Mouse (Mus musculus): ENCODE measurements around the gene Prrg2. TPM values are rescaled to one million over a fixed set of nuclear protein-coding genes. Genes with fewer than 3 reads are reported as not detected.
"Not testable (repeated sequence)": the region's sequence is repeated elsewhere in the genome, so short reads cannot be mapped to it uniquely, and the experiment has no call there.

Gene Prrg2
- total RNA-seq (2022): 1 to 10 TPM; 5.6 to 7.8 (median 6.7) TPM

DNA sequence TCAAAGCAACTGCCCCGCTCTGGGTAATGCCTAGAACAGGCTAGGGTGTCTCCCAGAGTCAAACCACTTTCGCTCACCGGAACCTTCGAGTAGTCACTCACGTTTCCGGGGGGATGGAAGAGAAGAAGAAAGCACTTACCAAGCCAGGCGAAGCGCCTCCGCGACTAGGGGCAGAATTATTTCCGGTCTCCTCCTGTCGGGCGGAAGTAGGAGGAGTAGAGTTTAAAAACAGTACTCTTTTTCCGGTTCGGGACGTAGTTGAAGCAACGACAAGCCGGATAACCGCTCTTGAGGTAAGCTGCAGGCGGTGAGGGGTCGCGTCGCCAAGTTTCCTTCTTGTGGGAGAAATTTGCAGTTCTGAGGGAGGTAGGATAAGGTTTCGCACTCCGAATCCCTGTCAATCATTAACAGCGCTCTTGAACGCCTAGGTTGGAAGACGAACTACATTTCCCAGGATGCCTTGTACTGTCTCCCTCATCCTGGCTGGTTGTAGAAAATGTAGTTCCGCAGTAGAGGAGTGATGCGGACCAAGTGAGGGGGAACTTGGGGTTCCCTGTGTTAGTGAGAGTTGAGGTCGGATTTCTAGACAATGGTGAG is at the start of gene Prrg2, which contains the start of gene Nosip:
Gene Prrg2 (minus strand): TSS at position 439 of the 597 bp plus-strand sequence.
Gene Nosip (plus strand): TSS at position 191 of the 597 bp plus-strand sequence.
- DNase-seq (ENCODE audit: low spot score): peak; percentile 98

DNA sequence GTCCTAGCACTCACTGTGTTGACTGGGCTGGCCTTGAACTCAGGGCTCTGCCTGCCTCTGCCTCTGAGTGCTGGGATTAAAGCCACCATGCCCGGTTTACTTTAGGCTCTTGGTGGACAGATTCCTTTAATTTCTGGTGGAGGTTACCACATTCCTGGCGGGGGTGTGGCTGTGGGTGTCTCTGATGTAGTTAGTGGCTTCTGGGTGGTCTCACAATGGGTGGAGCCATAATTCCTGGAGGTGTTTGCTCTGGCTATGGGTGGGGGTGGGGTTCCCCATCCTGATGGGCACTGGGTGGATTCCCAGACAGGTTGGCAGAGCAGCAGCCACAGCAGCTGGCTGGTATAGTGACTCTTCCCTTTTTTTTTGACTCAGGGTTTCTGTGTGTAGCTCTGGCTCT is 49.5 kb upstream of the Prrg2 start:
- DNase-seq (ENCODE audit: low spot score): no peak

DNA sequence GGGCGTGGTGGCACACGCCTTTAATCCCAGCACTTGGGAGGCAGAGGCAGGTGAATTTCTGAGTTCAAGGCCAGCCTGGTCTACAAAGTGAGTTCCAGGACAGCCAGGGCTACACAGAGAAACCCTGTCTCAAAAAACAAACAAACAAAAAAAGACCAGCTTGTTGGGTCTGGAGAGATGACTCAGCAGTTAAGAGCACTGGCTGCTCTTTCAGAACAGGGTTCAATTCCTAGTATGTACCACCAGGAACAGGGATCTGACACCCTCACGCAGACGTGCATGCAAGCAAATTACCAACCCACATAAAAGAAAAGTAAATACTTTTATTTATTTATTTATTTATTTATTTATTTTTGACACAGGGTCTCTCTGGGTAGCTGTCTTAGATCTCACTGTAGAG is 47.6 kb upstream of the Prrg2 start:
- DNase-seq (ENCODE audit: low spot score): not testable (repeated sequence)

DNA sequence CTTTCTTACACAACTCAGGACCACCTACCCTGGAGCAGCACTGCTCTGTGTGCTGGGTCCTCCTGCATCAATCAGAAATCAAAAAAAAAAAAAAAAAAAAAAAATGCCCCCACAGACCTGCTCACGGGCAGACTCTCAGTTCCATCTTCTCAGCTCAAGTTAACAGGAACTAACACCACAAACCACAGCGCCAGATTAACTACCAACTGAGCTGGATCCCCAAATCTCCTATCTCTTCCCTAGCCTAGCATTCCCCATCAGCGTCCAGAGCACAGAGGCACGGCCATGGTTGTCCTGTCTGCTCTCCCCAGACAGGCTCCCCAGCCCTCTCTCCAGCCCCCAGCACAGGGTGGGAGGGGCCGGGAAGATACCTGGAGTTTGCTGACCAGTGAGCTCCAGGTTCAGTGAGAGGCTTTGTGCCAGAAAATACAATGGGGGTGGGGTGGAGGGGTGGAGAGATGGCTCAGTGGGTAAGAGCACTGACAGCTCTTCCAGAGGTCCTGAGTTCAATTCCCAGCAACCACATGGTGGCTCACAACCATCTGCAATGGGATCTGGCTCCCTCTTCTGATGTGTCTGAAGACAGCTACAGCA is 44.7 kb upstream of the Prrg2 start:
- no peak for DNase-seq (ENCODE audit: low spot score)

DNA sequence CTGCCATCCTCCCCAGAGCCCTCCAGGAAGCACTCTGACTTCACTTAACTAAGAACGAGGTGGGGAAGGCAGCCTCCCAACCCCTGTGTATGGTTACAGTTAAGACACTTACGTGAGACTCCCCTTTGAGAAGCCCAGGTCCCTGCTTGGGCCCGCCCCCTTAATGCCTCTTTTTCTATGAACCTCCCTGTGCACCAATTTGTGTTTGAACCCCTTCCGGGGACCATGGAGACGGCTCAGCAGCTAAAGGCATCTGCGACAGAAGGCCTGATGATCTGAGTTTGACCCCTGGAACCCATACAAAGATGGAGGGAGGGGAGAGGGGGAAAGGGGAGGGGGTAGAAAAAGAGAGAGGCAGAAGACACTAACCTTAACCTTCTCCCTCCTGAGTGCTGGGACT is 44.0 kb upstream of the Prrg2 start:
- DNase-seq (ENCODE audit: low spot score): no peak

DNA sequence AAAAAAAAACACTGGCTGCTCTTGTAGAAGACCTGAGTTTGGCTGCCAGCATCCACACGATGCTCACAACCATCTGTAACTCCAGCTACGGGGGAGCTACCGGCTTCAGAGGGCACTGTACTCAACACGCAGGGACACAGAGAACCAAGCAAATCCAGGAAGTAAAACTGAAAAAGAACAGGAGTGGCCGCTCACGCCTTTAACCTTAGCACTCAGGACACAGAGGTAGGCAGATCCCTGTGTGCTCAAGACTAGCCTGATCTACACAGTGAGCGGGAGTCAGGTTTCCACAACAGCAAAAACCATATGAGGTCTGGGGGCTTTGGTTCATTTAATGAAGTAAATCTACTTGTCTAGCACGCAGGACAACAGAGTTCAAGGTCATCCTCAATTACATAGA is 43.0 kb upstream of the Prrg2 start:
- no peak for DNase-seq (ENCODE audit: low spot score)

DNA sequence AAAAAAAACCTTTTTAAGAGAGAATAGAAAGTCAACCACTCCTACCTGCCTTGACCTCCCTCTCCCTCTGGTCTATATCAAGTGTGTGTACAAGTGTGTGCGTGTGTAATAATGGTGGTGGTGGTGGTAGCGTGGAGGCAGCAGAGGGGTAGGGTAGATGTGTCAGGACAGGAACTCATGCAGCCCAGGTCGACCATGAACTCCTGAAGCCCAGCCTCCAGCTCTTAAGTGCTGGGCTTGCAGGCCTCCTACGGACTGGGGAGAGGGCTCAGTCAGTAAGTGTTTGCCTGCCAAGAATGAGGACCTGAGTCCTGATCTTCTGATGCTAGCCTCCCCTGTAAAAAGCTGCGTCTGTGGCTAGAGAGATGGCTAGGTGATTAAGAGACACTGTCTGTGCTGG is 42.5 kb upstream of the Prrg2 start:
- DNase-seq (ENCODE audit: low spot score): no peak

DNA sequence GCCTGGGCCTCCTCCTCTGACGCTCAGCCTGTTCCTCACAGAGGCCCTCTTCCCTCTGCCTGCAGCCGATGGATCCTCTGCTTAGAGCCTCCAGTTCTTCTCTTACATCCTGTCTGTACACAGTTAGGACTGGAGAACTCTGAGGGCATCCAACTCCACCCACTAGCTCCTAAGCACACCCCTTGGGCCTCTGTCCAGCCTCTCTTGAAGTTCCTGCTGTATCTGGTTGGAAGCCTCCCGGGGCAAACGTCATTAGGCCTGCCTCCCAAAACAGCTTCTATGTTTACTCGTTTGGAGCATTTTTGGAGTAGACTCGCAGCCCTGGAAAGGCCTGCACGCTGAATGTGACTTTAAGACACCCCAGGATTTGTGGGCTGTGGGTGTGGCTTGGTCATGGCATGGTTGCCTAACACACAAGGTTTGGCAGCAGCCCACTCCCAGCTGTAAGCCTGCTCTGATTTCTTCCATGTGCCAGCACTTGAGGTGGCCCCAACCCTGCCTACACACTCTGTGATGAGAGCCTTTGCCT is 41.2 kb upstream of the Prrg2 start, which contains the start of gene Fcgrt:
Gene Fcgrt (minus strand): TSS at position 200 of the 529 bp plus-strand sequence.
- peak; percentile 98 for DNase-seq (ENCODE audit: low spot score)

DNA sequence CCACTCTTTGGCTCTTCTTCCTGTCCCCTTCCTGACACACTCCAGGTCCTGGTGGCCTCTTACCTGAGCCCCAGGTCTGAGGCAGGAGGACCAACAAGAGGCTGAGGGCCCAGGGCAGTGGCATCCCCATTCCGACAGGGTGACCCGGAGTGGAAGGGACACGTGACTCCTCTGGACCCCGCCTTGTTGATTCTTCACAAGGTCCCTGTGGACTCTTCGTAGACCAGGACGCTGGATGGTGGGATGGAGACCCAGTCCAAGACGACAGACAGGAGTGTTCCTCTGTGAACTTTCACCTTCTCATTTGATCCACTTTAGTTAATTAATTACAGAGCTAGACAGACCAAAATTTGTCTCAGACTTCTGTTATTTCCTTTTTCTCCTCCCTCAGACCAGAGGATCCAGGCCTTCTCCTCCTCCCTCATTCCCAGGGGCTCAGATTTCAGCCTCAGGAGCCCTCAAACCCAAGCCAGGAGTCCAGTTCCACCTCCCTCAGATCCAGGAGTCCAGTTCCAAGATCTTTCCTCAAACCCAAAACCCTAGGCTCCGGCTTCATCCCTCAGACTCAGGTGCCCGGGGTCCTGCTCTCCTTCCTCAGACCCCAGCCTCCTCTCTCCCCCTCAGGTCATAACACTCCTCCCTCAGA is 40.6 kb upstream of the Prrg2 start:
- no peak for DNase-seq (ENCODE audit: low spot score)

DNA sequence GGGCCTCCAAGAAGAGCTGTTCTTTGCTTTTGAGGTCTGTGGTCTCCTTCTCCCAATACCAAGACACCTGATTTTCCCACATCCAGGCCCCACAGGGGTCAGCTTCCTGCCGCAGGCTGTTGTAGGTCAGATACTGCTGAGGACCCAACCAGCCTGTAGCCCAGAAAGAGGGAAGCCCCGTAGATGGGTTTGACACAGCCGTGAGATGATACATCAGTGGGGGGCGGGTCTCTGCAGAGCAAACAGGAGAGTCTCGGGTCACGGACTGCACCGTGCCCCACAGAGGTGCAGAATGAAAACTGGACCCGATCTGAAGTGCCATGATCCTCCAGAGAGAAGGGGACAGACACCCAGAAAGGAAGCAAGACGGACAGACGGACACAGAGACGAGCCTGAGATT is 40.0 kb upstream of the Prrg2 start:
- no peak for DNase-seq (ENCODE audit: low spot score)

DNA sequence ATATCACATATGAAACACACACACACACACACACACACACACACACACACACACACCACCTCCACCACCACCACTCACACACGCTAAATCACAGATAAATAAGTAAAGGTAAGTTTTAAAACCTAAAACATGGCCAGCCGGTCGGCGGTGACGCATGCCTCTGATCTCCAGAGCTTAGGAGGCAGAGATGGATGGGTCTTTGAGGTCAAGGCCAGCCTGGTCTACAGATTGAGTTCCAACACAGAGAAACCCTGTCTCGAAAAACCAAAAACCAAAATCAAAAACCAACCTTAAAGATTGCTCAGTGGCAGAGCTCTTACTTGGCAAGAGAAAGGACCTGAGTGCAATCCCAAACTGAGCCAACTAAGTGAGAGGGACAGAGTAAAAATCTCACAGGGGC is 37.6 kb upstream of the Prrg2 start:
- DNase-seq (ENCODE audit: low spot score): no peak

DNA sequence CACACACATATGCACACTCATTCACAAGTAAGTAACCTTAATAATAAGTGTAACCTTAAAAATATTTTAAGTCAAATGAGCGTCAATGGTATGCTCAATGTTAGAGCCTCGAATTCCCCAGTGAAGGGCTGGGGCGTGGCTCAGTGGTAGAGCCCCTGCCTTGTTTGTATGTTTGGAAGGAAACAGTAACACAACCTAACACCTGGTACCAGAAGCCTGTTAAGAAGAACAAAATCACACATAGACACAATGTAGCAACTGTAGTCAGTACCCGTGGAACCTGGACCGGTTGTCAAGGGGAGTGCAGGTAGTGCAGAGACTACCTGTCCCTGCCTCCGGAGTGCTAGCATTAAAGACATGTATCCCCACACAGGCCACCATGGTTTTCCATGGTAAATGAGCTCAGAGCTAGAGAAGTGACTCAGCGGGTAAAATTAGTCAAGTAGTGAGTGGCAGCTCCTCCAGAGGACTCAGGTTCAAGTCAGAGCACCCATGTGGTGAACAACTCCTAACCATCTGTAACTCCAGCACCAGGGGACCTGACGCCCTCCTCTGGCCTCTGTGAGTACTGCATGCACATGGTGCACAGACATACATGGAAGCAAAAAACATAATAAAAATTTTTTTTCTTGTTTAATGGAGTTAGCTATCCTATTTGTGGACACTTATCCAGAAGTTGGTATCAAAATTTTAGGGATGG is 36.2 kb upstream of the Prrg2 start:
- no peak for DNase-seq (ENCODE audit: low spot score)

DNA sequence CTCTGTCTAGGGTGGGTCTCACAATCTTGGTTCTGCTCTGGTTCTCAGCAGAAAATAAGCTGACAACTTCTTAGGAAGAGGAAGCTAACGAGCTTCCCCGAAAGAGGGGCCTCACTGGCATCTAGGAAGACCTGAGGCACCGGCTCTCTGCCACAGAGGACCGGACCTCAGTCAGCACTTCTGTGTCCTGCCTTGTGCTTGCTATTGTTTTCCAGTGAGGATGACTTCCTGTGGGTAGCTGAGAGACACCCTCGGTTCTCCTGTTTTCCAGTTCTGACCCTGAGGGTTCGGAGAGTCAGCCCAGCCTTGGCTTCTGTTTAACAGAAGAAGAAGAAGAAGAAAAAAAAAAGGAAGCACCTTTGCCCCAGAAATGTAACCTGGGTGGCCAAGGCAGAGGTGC is 35.0 kb upstream of the Prrg2 start:
- DNase-seq (ENCODE audit: low spot score): no peak

DNA sequence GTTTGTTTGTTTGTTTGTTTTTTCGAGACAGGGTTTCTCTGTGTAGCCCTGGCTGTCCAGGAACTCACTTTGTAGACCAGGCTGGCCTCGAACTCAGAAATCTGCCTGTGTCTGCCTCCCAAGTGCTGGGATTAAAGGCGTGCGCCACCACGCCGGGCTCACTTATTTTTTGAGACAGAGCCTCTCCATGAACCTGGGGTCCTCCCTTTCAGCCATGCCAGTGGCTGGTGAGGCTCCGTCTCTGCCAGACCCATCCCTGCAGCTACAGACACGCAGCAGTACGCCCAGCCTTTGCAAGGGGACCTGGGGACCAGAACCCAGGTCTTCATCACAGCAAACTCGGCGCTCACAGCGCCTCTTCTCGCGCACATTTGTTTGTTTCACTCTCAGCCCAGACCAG is 33.5 kb upstream of the Prrg2 start:
- DNase-seq (ENCODE audit: low spot score): not testable (repeated sequence)

DNA sequence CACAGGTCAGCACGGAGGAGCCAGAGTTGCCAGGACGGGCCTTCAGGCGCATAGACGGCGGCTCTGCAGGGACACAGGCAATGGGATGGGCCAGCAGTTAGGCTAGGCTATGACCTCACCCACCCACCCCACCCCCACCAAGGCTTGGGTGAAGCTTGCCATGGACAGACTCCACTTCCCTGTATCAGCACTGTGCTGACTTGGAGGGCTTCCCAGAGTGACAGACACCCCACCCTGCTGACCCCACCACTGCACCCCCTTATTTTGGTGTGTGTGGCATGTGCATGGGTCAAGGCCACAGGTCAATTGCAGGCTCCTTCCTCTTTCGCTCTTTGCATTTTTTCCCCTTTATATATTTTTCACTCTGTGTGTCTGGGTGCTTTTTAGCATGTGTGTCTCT is 32.9 kb upstream of the Prrg2 start:
- no peak for DNase-seq (ENCODE audit: low spot score)

DNA sequence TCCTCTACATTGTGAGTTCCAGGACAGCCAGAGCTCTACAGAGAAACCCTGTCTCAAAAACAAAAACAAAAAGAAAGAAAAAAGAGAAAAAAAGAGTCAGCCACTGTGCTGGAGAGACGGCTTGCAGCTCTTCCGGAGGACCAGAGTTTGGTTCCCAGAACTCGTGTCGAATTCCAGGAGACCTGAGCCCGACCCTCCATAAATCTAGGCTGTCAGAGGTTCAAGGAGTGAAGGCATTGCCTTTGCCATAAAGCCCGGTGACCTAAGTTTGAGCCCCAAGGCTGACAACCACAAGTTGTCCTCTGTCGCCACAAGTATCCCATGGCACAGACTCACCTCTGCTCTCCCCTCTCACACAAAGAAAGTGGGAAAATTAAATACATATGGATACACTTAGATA is 31.6 kb upstream of the Prrg2 start:
- no peak for DNase-seq (ENCODE audit: low spot score)

DNA sequence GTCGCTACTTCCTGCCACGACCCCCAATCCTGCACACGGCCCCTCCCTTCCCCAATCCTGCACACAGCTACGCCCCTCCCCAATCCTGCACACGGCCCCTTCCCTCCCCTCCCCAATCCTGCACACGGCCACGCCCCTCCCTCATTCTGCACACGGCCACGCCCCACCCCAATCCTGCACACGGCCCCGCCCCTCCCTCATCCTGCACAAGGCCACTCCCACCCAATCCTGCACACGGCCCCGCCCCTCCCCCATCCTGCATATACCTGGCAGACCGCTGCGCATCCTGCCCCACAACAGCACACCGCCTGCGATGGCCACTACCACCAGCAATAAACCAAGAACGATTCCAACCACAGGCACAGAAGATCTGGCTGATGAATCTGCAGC is 31.0 kb upstream of the Prrg2 start:
- no peak for DNase-seq (ENCODE audit: low spot score)

DNA sequence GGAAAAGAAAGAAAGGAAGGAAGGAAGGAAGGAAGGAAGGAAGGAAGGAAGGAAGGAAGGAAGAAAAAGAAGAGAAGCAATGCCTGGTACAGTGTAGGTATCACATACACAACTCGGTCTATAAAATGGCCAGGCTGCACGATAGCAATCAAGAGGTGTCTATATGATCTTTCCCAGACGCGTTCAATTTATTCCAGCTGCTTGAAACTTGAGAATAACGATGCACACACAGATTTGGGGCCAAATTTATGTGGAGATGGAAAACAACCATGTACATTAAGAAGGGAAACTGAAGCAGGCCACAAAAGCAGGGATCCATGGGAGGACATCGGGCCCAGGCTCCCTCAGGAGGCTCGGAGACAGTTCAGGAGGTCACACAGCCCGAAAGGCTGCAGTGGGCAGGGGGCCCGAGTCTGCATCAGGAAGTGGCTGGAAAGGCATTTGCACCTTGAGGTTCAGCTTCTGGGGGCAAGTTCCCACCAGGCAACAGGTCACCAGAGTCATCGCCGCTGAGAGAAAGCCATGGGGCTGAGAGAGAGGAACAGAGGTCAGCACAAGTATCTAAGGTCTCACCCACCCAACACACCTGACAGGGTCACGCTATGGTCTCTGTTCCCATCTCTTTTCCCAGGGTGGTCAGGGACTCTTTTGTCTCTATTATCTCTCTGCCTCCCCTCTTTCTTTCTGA is 30.5 kb upstream of the Prrg2 start:
- no peak for DNase-seq (ENCODE audit: low spot score)

DNA sequence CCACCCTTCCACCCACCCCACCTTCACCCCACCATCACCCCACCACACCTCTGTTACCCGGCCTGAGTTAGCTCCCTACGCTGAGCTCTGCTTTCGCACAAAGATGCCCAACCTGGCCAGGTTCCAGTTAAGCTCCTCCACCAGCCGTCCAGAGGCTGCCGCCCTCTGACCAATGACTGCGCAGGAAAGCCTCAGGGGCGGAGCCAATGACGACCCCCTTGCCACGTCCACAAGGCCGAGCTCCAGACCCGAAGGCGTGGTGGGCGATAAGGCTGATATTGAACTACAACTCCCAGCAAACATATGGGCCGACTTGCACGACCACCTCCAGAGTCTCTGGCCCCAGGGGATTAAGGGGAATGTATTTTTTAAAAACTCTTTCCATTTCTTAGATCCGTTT is 29.6 kb upstream of the Prrg2 start, which contains the start of gene Rcn3:
Gene Rcn3 (minus strand): TSS at position 174 of the 400 bp plus-strand sequence.
- peak; percentile 82 for DNase-seq (ENCODE audit: low spot score)

DNA sequence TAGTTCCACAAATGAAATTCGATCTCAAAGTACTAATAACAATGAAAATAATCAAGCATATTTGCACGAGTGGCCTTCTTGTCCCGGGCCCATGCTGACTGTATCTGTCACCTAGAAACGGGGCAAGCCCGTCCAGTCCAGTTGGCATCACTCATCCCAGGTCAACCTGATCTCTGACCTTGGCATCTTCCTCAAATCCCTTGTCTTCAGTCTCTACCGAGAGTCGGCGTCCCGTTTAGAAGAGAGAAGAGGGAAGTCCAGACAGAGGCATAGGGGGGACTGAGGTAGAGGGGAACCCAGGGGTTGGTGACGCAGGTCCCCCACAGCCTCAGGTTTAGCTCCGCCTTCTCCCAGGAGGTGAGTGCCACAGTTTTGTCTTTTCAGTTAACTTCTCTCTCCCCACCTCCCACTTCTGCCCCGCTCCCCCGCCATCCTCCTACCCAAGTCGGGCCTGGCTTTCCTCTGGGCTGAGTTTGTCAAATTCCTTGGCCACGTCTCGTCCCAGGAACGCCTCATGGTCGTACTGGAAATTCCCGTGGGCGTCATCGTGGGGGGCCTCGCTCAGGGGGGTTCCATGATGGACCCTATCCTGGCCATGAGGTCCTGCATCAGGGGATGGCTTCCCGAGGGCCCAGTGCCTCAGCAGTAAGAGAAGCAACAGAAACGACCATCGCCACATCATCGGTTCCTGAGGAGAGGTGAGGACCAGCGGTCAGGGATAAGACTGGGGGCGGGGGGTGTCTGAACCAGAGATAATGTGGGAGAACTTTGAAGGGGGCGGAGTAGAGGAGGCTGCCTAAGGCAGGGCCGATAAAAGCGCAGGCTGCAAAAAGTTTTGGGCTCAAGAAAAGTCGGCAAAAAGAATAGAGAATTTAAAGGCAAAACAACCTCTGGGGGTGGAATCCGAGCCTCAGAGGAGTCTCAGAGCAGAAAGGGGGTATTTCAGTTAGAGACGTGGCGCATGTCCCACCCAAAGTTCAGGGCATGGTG is 28.8 kb upstream of the Prrg2 start:
- no peak for DNase-seq (ENCODE audit: low spot score)
